In the genomic region with DNA sequence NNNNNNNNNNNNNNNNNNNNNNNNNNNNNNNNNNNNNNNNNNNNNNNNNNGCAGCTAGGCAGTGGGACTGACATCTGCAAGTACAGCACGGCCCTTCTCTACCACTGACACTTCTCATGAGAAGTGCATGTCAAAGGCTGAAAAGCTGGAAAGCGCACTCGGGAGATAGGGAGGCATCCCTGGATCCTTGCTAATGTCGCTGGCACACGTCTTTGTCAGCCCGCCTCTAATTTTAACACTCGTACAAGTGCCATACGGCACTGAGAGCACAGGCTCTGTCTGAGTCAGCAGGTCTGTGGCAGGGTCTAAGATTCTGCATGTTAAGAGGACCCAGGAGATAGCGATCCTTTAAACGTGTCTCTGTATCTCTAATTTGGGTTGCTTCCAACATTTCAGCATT, we compare ENCODE assay signal across 24 mouse cellular contexts. TPM values are rescaled to one million over a fixed set of nuclear protein-coding genes. Genes with fewer than 3 reads are reported as not detected.
DNase-seq lines count a peak whose midpoint lies in the region; ATAC-seq lines count a peak whose summit lies in the region.
"Had no signal": no experiment of that assay in that cellular context is flagged by ENCODE, and none has a peak within 500 bp of the region (broad histone marks: within the 10 kb centered on the region; RNA-seq: fewer than 3 reads in every experiment).

No protein-coding gene starts in this region.

- ATAC-seq in heart, embryonic 15.5 days (replicated peaks; ENCODE audit: insufficient number of reproducible peaks, insufficient read depth, low FRiP score, low read depth), result peak; percentile 60; the same call in 1 of the 2 replicates
- ATAC-seq: CD4-positive, CD25-positive, alpha-beta regulatory T cell, adult 4 months; forebrain, embryonic 14.5 days; inflammation-experienced regulatory T-cells, adult 6 months had no signal

- H3K36me3 ChIP-seq in heart, embryonic 10.5 days, result no peaks in the 10 kb centered on the region
- no peaks in the 10 kb centered on the region for H3K36me3 ChIP-seq in heart, embryonic 15.5 days
- H3K36me3 ChIP-seq: limb, embryonic 15.5 days; midbrain, embryonic 12.5 days had no signal

- no peak overlapping the region for H3K9ac ChIP-seq in heart, embryonic 15.5 days
- H3K9ac ChIP-seq: hindbrain, embryonic 14.5 days; limb, embryonic 15.5 days; liver, embryonic 14.5 days; lung, embryonic 14.5 days; midbrain, embryonic 12.5 days had no signal

- no peaks in the 10 kb centered on the region for H3K9me3 ChIP-seq in heart, embryonic 10.5 days
- no peaks in the 10 kb centered on the region for H3K9me3 ChIP-seq in heart, embryonic 15.5 days (replicated peaks)
- H3K9me3 ChIP-seq: limb, embryonic 15.5 days; midbrain, embryonic 12.5 days had no signal

- no peaks in the 10 kb centered on the region for H3K27me3 ChIP-seq in heart, embryonic 10.5 days (ENCODE audit: insufficient read depth, poor library complexity, severe bottlenecking)
- H3K27me3 ChIP-seq in heart, embryonic 15.5 days, result no peaks in the 10 kb centered on the region
- H3K27me3 ChIP-seq: limb, embryonic 15.5 days; midbrain, embryonic 12.5 days had no signal

- 42% methylated on average over 10 of the region's 10 CpGs for WGBS in heart, embryonic 10.5 days
- 43% methylated on average over 10 of the region's 10 CpGs for WGBS in heart, embryonic 15.5 days

- peaks cover 7% of the 10 kb centered on the region for H3K4me1 ChIP-seq in heart, embryonic 10.5 days
- peaks cover 5% of the 10 kb centered on the region; the same call in 1 of the 2 replicates for H3K4me1 ChIP-seq in heart, embryonic 15.5 days (replicated peaks)
- H3K4me1 ChIP-seq: limb, embryonic 15.5 days; midbrain, embryonic 12.5 days had no signal

- 0 out of 2 replicates have a peak overlapping the region, but pooled peaks have one; percentile 5 for H3K4me3 ChIP-seq in heart, embryonic 10.5 days
- no peak overlapping the region for H3K4me3 ChIP-seq in heart, embryonic 15.5 days
- H3K4me3 ChIP-seq: limb, embryonic 15.5 days; midbrain, embryonic 12.5 days had no signal

- peak overlapping the region; percentile 33; the same call in 1 of the 2 replicates for H3K27ac ChIP-seq in heart, embryonic 10.5 days
- peak overlapping the region; percentile 17; the same call in 1 of the 2 replicates for H3K27ac ChIP-seq in heart, embryonic 15.5 days
- H3K27ac ChIP-seq: hindbrain, embryonic 14.5 days; limb, embryonic 15.5 days; liver, embryonic 14.5 days; midbrain, embryonic 12.5 days had no signal

- peak; percentile 40 to 57 for DNase-seq in frontal cortex, postnatal 36 days (ENCODE audit: low spot score in 2 of 2)
- DNase-seq in frontal cortex, postnatal 14 days (ENCODE audit: low spot score in 2 of 2), result no peak
- DNase-seq in left cerebral cortex, adult 18-20 months (ENCODE audit: low spot score in 2 of 2), result peak; percentile 25 to 35
- no peak for DNase-seq in left cerebral cortex, adult 11 months (ENCODE audit: low spot score)
- no peak for DNase-seq in heart, embryonic 10.5 days (ENCODE audit: low spot score)
- no peak for DNase-seq in urinary bladder, postnatal 14 days (ENCODE audit: low spot score)
- no peak for DNase-seq in layer of hippocampus, postnatal 25 days (ENCODE audit: extremely low spot score in 1 of 2, low spot score in 1 of 2)
- DNase-seq: adrenal gland, postnatal 14 days; cerebellum, adult 9-10 months; gastrocnemius, postnatal 10 days; kidney, adult 9 months; kidney, postnatal 14 days; lung, embryonic 14.5 days; right cerebral cortex, postnatal 4 days; thymus, adult 18-20 months; thymus, postnatal 4 days had no signal

- 0 out of 2 replicates have a peak overlapping the region, but pooled peaks have one; percentile 4 for H3K4me2 ChIP-seq in heart, embryonic 15.5 days
- H3K4me2 ChIP-seq: hindbrain, embryonic 14.5 days; limb, embryonic 15.5 days; lung, embryonic 14.5 days; midbrain, embryonic 12.5 days had no signal

RNA-seq across cellular contexts. Expression of gene Kdm4a, which starts 16.3 kb away (rescaled TPM):
- total RNA-seq in left cerebral cortex, adult 18-20 months (2021), result 10 to 100 TPM; 36.2 to 38.2 TPM
- polyA plus RNA-seq in heart, embryonic 10.5 days (2016; fragmentation: Nextera tagmentation; extraction: Ambion mirVana), result 22.9 and 26.6 TPM in 2 replicates
- 17.8 and 23.4 TPM in 2 replicates for polyA plus RNA-seq in heart, embryonic 15.5 days (2015; fragmentation: Nextera tagmentation; extraction: Ambion mirVana)
- 10 to 100 TPM; 45.4 to 48.1 TPM for total RNA-seq in layer of hippocampus, postnatal 25 days (2021)

Comparison
In these comparisons a context has a peak if more than half of its experiments do, and no peak if none do; other contexts are left out.
1. DNase-seq: peak in frontal cortex, postnatal 36 days (2 of 2) and left cerebral cortex, adult 18-20 months (2 of 2); none in frontal cortex, postnatal 14 days (0 of 2), left cerebral cortex, adult 11 months (single experiment), heart, embryonic 10.5 days (single experiment), urinary bladder, postnatal 14 days (single experiment) and layer of hippocampus, postnatal 25 days (0 of 2).